19 mouse cellular contexts compared by ENCODE assay signal in the genomic region with DNA sequence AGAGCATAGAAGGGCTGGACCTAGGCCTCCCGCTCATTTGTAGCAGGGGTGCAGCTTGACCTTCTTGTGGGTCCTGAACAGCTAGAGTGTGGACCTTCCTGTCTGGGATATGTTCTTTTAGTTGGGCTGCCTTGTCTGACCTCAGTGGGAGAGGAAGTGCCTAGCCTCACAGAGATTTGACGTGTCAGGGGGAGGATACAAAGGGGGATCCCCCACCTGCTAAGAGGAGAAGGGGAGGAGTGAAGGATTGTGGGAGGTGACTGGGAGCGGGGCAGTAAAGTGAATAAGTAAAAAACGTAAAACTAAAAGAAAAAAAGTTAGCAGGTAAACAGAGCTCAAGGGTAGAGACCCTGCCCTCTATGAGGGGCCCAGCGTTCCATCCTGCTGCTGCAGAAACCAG. TPM values are rescaled to one million over a fixed set of nuclear protein-coding genes. Genes with fewer than 3 reads are reported as not detected.
"Had no signal": no experiment of that assay in that cellular context is flagged by ENCODE, and none has a peak within 500 bp of the region (broad histone marks: within the 10 kb centered on the region; RNA-seq: fewer than 3 reads in every experiment).

No protein-coding gene starts in this region.

- DNase-seq: kidney, adult 18-20 months; kidney, postnatal 25 days; layer of hippocampus, adult 9-11 months; liver, embryonic 13.5 days; lung, adult 2 months; lung, postnatal 14 days; retina, postnatal 1 day; right cerebral cortex, postnatal 25 days; spleen, adult 18-20 months; thymus, postnatal 36 days had no signal

- ATAC-seq: midbrain, embryonic 16.5 days had no signal

- H3K27me3 ChIP-seq: liver, embryonic 13.5 days; midbrain, embryonic 12.5 days; neural tube, embryonic 13.5 days had no signal

RNA-seq across cellular contexts. Expression of gene Tbxa2r, which starts 19.0 kb away (rescaled TPM):
- total RNA-seq: monocyte, adult 5-6 weeks had no signal
- polyA plus RNA-seq: macrophage had no signal

RNA-seq across cellular contexts. Expression of gene Gipc3, which starts 33.5 kb away (rescaled TPM):
- total RNA-seq: megakaryocyte, adult 5-6 weeks; monocyte, adult 5-6 weeks; neutrophil, adult 5-6 weeks had no signal
- polyA plus RNA-seq: limb, embryonic 11.5 days; liver, embryonic 13.5 days; liver, embryonic 16.5 days; macrophage; midbrain, embryonic 12.5 days; midbrain, embryonic 16.5 days; neural tube, embryonic 13.5 days had no signal
